Mouse (Mus musculus) heart, embryonic 14.5 days (tissue): ENCODE data around the gene Cyp2d10. TPM values are rescaled to one million over a fixed set of nuclear protein-coding genes. Genes with fewer than 3 reads are reported as not detected.
"Not testable (repeated sequence)": the region's sequence is repeated elsewhere in the genome, so short reads cannot be mapped to it uniquely, and the experiment has no call there.

Source experiments
- ATAC-seq: fragments of 200-750 bp; cut with Nextera tagmentation; 2 replicates; pipeline ENCODE4 v1.8.0; 2017; ENCODE audit warnings: low read depth, moderate TSS enrichment; ENCODE audit not compliant: insufficient number of reproducible peaks, insufficient read depth, low FRiP score
- H3K27ac ChIP-seq, 2 experiments: fragments of 200-500 bp in 1 of 2; fragments of 300-500 bp in 1 of 2; sonication (generic) in 1 of 2; replicated peaks in 1 of 2; 2 replicates each; pipeline ENCODE4 v1.5.1; 2012 to 2014; ENCODE audit warnings: low read depth in 2 of 2, low read length in 2 of 2, control low read depth in 1 of 2, mild to moderate bottlenecking in 1 of 2, mixed read lengths in 1 of 2; ENCODE audit not compliant: control insufficient read depth in 1 of 2, insufficient read depth in 1 of 2
- H3K27me3 ChIP-seq: fragments of 300-500 bp; sonication (generic); 2 replicates; pipeline ENCODE4 v1.6.1; 2014; ENCODE audit warnings: mild to moderate bottlenecking, low read length, control low read depth; ENCODE audit not compliant: control insufficient read depth, insufficient read depth
- H3K36me3 ChIP-seq: fragments of 300-500 bp; sonication (generic); 2 replicates; pipeline ENCODE4 v1.6.1; 2014; ENCODE audit warnings: mild to moderate bottlenecking, control low read depth, low read length, mixed read lengths; ENCODE audit not compliant: control insufficient read depth, insufficient read depth
- H3K4me1 ChIP-seq, 2 experiments: fragments of 200-500 bp in 1 of 2; fragments of 300-500 bp in 1 of 2; sonication (generic) in 1 of 2; 2 replicates each; pipeline ENCODE4 v1.6.1; 2012 to 2014; ENCODE audit warnings: low read length in 2 of 2, control low read depth in 1 of 2, mixed read lengths in 1 of 2; ENCODE audit not compliant: control insufficient read depth in 2 of 2, insufficient read depth in 2 of 2
- H3K4me2 ChIP-seq: fragments of 300-500 bp; sonication (generic); 2 replicates; pipeline ENCODE4 v1.6.1; 2014; ENCODE audit warnings: mild to moderate bottlenecking, low read length
- H3K4me3 ChIP-seq, 2 experiments: fragments of 200-500 bp in 1 of 2; fragments of 300-500 bp in 1 of 2; sonication (generic) in 1 of 2; 2 replicates each; pipeline ENCODE4 v1.5.1; 2012 to 2014; ENCODE audit warnings: low read length in 2 of 2, mild to moderate bottlenecking in 2 of 2, control low read depth in 1 of 2, low read depth in 1 of 2, moderate library complexity in 1 of 2; ENCODE audit not compliant: control insufficient read depth in 1 of 2, insufficient read depth in 1 of 2
- H3K9ac ChIP-seq: fragments of 300-500 bp; sonication (generic); 2 replicates; pipeline ENCODE4 v1.6.1; 2014; ENCODE audit warnings: mild to moderate bottlenecking, low read length
- H3K9me3 ChIP-seq: fragments of 300-500 bp; sonication (generic); 2 replicates; pipeline ENCODE4 v1.6.1; 2016; ENCODE audit warnings: low read length, control low read depth; ENCODE audit not compliant: control insufficient read depth
- WGBS: fragments of 180-500 bp; shearing (Covaris S2); extraction: QIAGEN DNeasy Blood & Tissue Kit; methylation state at CpG from one replicate; pipeline ENCODE4 v1.1.7; 2014; 5-methylcytosine and 5-hydroxymethylcytosine counted together
- polyA plus RNA-seq: library from polyadenylated mRNA; unstranded; fragments of >200 nt; fragmentation: Nextera tagmentation; extraction: Ambion mirVana; gene quantifications from 2 replicates; pipeline ENCODE4 v1.2.1, GENCODE M21; 2014

The Cyp2d10 gene
- polyA plus RNA-seq, 1 experiment from 2014 or later: not detected

DNA sequence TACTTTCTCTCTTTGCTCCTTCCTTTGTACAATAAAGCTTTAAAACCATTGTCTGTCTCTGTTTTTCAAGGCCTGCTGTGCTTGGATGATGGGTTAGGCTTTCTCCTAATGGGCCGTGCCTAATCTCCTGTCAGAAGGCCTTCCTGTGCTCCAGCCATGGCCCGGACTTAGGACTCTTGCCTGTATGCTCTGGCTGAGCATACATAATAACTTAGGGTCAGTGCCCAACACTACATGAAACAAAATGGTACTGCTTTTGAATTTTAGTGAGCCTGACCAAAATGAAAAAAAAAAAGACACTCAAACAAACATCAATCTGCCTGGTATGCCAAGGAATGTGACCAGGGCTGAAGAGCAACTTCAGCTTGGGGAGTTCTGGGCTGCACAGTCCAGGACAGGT lies 5.5 kb downstream of the Cyp2d10 start:
- WGBS: 70% methylated on average over 2 of the region's 2 CpGs
- Histone ChIP-seq H3K9ac (no peak overlapping the region), H3K27ac (no peak overlapping the region), H3K4me3 (no peak overlapping the region), H3K27me3 (no peaks in the 10 kb centered on the region), H3K4me1 (no peaks in the 10 kb centered on the region), H3K4me2 (no peak overlapping the region), H3K36me3 (no peaks in the 10 kb centered on the region), H3K9me3 (no peaks in the 10 kb centered on the region)
- no peak for ATAC-seq

DNA sequence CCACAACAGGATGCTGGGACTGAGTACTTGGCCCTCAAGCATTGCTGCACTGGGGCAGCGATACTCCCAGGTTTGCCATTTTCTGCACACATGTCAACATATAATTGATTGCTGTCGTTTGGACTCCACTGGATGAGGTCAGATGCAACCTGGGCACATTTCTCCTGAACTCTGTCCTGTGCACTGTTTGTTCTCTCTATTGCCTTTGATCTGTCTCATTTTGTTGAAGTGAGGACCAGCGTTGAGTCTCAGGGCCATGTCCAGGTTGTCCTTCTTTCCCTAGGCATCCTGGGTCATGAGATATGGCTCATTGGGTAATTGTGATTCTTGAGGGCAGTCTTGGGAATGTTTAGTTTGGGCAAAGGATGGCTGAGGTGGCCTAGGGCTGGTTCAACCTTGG lies 11.0 kb downstream of the Cyp2d10 start:
- not testable (repeated sequence) for ATAC-seq, H3K36me3 ChIP-seq, H3K9ac ChIP-seq, H3K4me3 ChIP-seq, H3K27ac ChIP-seq, H3K9me3 ChIP-seq, H3K27me3 ChIP-seq, H3K4me2 ChIP-seq, H3K4me1 ChIP-seq
- WGBS: 74% methylated on average over 3 of the region's 3 CpGs

DNA sequence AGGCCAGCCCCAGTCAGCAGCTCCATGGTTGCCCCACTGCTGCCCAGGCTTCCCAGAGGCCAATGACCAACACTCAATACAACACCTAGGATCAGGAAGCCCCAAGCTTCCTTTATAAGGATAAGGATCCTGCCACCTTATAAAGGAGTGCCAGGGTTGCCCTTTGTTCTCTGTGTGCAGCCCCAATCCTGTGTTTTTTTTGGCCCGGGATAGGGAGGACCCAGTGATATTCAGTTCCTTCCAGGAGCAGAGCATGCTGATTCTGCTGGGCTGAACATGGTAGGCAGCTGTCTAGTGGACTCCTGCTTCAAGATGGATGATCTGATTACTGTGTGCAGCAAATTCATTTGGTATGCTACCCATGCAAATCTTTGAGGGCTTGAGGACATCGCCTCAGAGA lies 13.1 kb downstream of the Cyp2d10 start, which contains the start of gene Cyp2d11:
TSS of gene Cyp2d11 (minus strand) at position 101 of the 400 bp plus-strand sequence.
- not testable (repeated sequence) for H3K4me1 ChIP-seq, H3K9ac ChIP-seq, H3K9me3 ChIP-seq, H3K27me3 ChIP-seq, H3K4me3 ChIP-seq, H3K27ac ChIP-seq, H3K4me2 ChIP-seq, ATAC-seq, H3K36me3 ChIP-seq
- 71% methylated on average over 2 of the region's 2 CpGs for WGBS

DNA sequence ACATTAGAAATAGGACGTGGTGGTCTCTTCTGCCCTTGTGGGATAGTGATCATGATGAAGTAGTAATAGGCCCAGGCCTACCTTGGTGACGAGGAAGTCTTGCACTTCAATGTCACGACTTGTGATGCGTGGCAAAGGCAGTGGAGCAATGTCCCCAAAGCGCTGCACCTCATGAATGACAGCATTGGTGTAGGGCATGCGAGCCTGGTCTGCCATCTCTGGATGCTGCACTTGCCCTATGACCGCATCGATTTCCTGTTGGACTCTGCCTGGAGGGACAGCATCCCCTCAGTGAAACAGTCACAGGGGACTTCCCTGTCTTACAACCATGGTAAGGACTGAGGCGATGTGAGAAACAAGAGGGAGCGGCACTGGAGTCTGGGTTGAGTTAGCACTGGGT lies 17.1 kb downstream of the Cyp2d10 start:
- WGBS: 86% methylated on average over 10 of the region's 10 CpGs

DNA sequence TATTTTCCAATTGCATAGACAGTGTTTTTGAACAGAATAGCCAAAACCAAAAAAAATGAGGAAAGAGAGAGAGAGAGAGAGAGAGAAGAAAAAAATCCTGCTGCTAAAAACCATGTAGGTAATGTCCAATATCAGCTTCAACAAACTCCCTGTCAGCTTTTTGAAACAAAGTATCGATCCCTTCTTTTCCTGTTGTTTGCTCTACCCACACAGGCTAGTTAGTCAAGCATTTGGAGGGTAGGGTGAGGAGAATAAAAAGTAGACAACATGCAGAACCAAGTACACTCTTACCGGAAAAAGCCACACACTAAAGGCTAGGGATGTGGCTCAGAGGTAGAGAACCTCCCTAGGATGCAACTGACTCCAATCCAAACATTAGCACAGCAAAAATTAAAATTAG lies 21.3 kb downstream of the Cyp2d10 start:
- WGBS: 86% methylated on average over 2 of the region's 2 CpGs
- no peak for ATAC-seq

More for the DNA sequence above, 17.1 kb downstream of the Cyp2d10 start:
- not testable (repeated sequence) for H3K9ac ChIP-seq, H3K27ac ChIP-seq, ATAC-seq, H3K4me1 ChIP-seq, H3K36me3 ChIP-seq, H3K4me2 ChIP-seq, H3K4me3 ChIP-seq, H3K27me3 ChIP-seq, H3K9me3 ChIP-seq

DNA sequence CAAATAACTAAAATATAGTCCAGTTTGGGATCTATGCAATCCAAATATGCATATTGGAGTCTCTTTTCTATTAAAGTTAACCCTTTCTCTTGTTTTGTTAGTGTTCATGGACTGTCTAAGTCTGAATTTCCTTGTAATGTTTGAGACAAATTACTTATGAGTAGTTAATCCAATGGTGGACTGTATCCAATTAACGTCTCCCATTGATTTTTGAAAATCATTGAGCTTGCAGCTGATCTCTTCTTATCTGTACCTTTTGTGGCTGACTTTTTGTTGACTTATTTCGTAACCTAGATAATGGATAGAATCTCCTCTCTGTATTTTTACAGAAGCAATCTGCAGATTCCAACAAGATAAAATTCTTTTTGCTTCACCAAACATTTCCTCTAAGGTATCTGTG lies 24.6 kb downstream of the Cyp2d10 start:
- no peak overlapping the region for H3K9ac ChIP-seq
- peaks cover 4 to 11% of the 10 kb centered on the region in 2 experiments; a peak in 3 of 4 replicates for H3K4me1 ChIP-seq
- no peaks in the 10 kb centered on the region for H3K27me3 ChIP-seq
- WGBS: 82% methylated on average over 2 of the region's 2 CpGs
- H3K9me3 ChIP-seq: no peaks in the 10 kb centered on the region
- no peak for ATAC-seq
- H3K27ac ChIP-seq: no peak overlapping the region
- H3K4me2 ChIP-seq: no peak overlapping the region
- no peak overlapping the region for H3K4me3 ChIP-seq
- H3K36me3 ChIP-seq: no peaks in the 10 kb centered on the region

More for the DNA sequence above, 21.3 kb downstream of the Cyp2d10 start:
- H3K4me3 ChIP-seq: no peak overlapping the region
- H3K27ac ChIP-seq: no peak overlapping the region
- no peak overlapping the region for H3K9ac ChIP-seq
- no peaks in the 10 kb centered on the region for H3K27me3 ChIP-seq
- no peaks in the 10 kb centered on the region for H3K36me3 ChIP-seq
- H3K9me3 ChIP-seq: no peaks in the 10 kb centered on the region
- no peak overlapping the region for H3K4me2 ChIP-seq
- H3K4me1 ChIP-seq: peaks cover 0 to 2% of the 10 kb centered on the region in 2 experiments; a peak in 2 of 4 replicates

DNA sequence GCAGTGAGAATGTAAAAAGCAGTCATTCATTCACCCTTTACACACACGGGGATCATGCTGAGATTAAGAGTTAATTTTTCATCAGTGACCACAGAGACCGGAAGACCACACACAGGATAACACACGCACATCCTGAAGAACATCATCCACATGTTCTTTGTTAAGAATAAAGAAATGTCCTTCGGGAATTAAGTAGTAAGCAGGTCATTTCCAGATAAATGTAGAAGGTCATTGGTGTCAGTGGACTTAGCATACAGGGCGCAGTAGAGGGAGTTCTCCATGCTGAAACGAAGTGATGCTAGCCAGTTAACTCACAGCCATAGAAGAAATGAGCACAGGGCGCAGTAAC lies 26.3 kb downstream of the Cyp2d10 start:
- Histone ChIP-seq H3K4me3 (peak overlapping the region; percentile 52 to 56), H3K36me3 (no peaks in the 10 kb centered on the region), H3K4me2 (peak overlapping the region; percentile 80), H3K27me3 (no peaks in the 10 kb centered on the region), H3K9ac (peak overlapping the region; percentile 65), H3K4me1 (peaks cover 6 to 20% of the 10 kb centered on the region in 2 experiments), H3K27ac (peak overlapping the region; percentile 39 to 63; a peak in 3 of 4 replicates), H3K9me3 (no peaks in the 10 kb centered on the region)
- no peak for ATAC-seq
- WGBS: 32% methylated on average over 7 of the region's 7 CpGs
